Mouse (Mus musculus) stomach, embryonic 14.5 days (tissue): ENCODE data around the gene Shb. TPM values are rescaled to one million over a fixed set of nuclear protein-coding genes. Genes with fewer than 3 reads are reported as not detected.
A peak's percentile ranks its signal among the peaks of the same experiment; 100 is the strongest.

Experiments used
- ATAC-seq: fragments of 200-750 bp; cut with Nextera tagmentation; 2 replicates; pipeline ENCODE4 v1.8.0; 2017; ENCODE audit warnings: low read depth, moderate TSS enrichment; ENCODE audit not compliant: insufficient number of reproducible peaks, insufficient read depth, low FRiP score
- H3K27ac ChIP-seq: fragments of 300-500 bp; sonication (generic); 2 replicates; pipeline ENCODE4 v1.5.1; 2014; ENCODE audit warnings: mild to moderate bottlenecking, low read length, moderate library complexity, mixed read lengths
- H3K27me3 ChIP-seq: fragments of 300-500 bp; sonication (generic); 2 replicates; pipeline ENCODE4 v1.6.1; 2014; ENCODE audit warnings: low read length, control low read depth, mixed read lengths; ENCODE audit not compliant: control insufficient read depth, insufficient read depth
- H3K36me3 ChIP-seq: fragments of 300-500 bp; sonication (generic); 2 replicates; pipeline ENCODE4 v1.6.1; 2014; ENCODE audit warnings: mild to moderate bottlenecking, control low read depth, low read length, moderate library complexity, mixed read lengths; ENCODE audit not compliant: control insufficient read depth, insufficient read depth
- H3K4me1 ChIP-seq: fragments of 300-500 bp; sonication (generic); 2 replicates; pipeline ENCODE4 v1.6.1; 2014; ENCODE audit warnings: low read length, control low read depth, mixed read lengths; ENCODE audit not compliant: control insufficient read depth, insufficient read depth
- H3K4me2 ChIP-seq: fragments of 300-500 bp; sonication (generic); replicated peaks from 2 replicates; pipeline ENCODE4 v1.6.1; 2014; ENCODE audit warnings: low read depth, low read length, control low read depth
- H3K4me3 ChIP-seq: fragments of 300-500 bp; sonication (generic); 2 replicates; pipeline ENCODE4 v1.5.1; 2014; ENCODE audit warnings: low read depth, low read length, control low read depth
- H3K9ac ChIP-seq: fragments of 300-500 bp; sonication (generic); replicated peaks from 2 replicates; pipeline ENCODE4 v1.6.1; 2014; ENCODE audit warnings: low read depth, mild to moderate bottlenecking, control low read depth, low read length, moderate library complexity, mixed read lengths
- H3K9me3 ChIP-seq: fragments of 300-500 bp; sonication (generic); 2 replicates; pipeline ENCODE4 v1.6.1; 2016; ENCODE audit warnings: low read depth, low read length, control low read depth; ENCODE audit not compliant: control insufficient read depth
- WGBS: fragments of 180-500 bp; shearing (Covaris S2); extraction: QIAGEN DNeasy Blood & Tissue Kit; methylation state at CpG from one replicate; pipeline ENCODE4 v1.1.7; 2014; 5-methylcytosine and 5-hydroxymethylcytosine counted together
- polyA plus RNA-seq: library from polyadenylated mRNA; unstranded; fragments of >200 nt; fragmentation: Nextera tagmentation; extraction: Ambion mirVana; gene quantifications from 2 replicates; pipeline ENCODE4 v1.2.1, GENCODE M21; 2014

The Shb gene
- polyA plus RNA-seq, 1 experiment from 2014 or later: 4.4 TPM

DNA sequence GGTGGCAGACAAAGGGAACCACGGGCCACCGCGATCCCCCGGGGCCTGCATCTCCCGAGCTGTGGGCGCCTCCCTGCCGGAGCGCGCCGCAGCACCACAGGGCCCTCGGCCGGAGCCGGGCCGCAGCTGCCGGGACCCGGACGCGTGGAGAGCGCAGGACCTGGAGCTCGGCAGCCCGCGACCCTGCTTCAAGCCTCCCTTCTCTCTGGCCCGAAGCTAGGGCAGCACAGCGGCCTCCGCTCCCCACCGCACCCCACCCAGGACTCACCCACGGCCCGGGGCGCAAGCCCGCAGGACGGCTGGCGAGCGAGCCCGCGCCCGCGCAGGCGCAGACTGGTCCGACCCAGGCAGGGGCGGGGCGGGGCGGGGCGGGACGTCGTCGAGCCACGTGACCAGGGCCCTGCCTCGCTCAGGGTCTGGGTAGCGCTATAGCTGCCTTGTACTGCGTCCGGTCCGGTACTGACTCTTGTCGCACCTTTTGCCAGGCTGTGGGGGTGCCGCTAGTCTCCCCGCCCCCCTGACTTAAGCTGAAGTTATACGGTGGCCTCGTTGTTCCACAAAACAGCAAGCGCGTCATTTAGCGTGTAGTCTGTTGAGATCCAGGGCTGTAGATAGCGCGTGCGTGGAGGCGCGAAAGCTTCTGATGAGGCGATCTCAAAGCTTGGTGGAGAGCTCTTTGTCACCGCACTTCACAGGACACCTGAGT lies 123.7 kb downstream of the Shb start, which contains the start of gene Slc25a51:
Slc25a51 (minus strand) TSS at position 340 of the 706 bp plus-strand sequence.
- H3K4me2 ChIP-seq: peak within 1 kb of the TSS; percentile 88
- peaks cover 19% of the 10 kb centered on the region; the same call in 1 of the 2 replicates for H3K4me1 ChIP-seq
- ATAC-seq: peak; percentile 95
- peak within 1 kb of the TSS; percentile 91 for H3K27ac ChIP-seq
- no peaks in the 10 kb centered on the region for H3K9me3 ChIP-seq
- H3K4me3 ChIP-seq: peak within 1 kb of the TSS; percentile 97
- peaks cover 7% of the 10 kb centered on the region for H3K36me3 ChIP-seq
- WGBS: under 1% methylated on average over 65 of the region's 67 CpGs
- peak within 1 kb of the TSS; percentile 93 for H3K9ac ChIP-seq
- no peaks in the 10 kb centered on the region for H3K27me3 ChIP-seq

GRCm38 (mm10) chr4:45407703-45408334 lies 124.5 kb downstream of the Shb start:
- ATAC-seq: no peak
- peak overlapping the region; percentile 88 for H3K4me2 ChIP-seq
- 2% methylated on average over 19 of the region's 19 CpGs for whole genome bisulfite sequencing
- peaks cover 19% of the 10 kb centered on the region; the same call in 1 of the 2 replicates for H3K4me1 ChIP-seq
- peak overlapping the region; percentile 97 for H3K4me3 ChIP-seq
- H3K27ac ChIP-seq: peak overlapping the region; percentile 91
- peaks cover 15% of the 10 kb centered on the region for H3K36me3 ChIP-seq
- H3K27me3 ChIP-seq: no peaks in the 10 kb centered on the region
- no peaks in the 10 kb centered on the region for H3K9me3 ChIP-seq
- peak overlapping the region; percentile 93 for H3K9ac ChIP-seq

- peak overlapping the region; percentile 93; the same call in 1 of the 2 replicates for H3K9ac ChIP-seq
- H3K27me3 ChIP-seq: no peaks in the 10 kb centered on the region
- H3K27ac ChIP-seq: no peak overlapping the region
- no peak for ATAC-seq
- WGBS: 40% methylated on average over 5 of the region's 5 CpGs
- no peaks in the 10 kb centered on the region for H3K9me3 ChIP-seq
- H3K4me3 ChIP-seq: peak overlapping the region; percentile 97
- peaks cover 19% of the 10 kb centered on the region; the same call in 1 of the 2 replicates for H3K4me1 ChIP-seq
- peak overlapping the region; percentile 88 for H3K4me2 ChIP-seq
- peaks cover 20% of the 10 kb centered on the region for H3K36me3 ChIP-seq
Measured at GRCm38 (mm10) chr4:45407001-45407702, 125.1 kb downstream of the Shb start.

DNA sequence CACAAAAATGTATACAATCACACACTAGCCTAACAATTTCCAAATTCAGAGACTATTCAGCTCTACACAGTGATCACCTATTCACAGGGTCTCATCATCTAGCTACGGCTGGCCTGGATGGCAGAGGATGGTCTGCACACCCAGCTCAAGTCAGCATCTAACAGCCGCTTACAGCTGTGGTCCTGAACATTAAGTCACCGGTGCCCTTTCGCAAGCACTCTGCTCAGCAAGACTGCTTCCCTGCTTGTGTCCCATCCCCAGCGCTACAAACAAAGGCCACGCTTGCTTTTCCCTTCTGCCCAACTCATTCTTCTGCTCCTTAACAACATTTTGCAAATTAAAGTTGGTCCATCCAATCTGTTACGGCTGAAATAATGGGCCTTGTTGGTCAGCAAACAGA lies 125.9 kb downstream of the Shb start:
- Histone ChIP-seq H3K4me3 (0 out of 2 replicates have a peak overlapping the region, but pooled peaks have one; percentile 5), H3K27me3 (no peaks in the 10 kb centered on the region), H3K4me1 (peaks cover 19% of the 10 kb centered on the region; the same call in 1 of the 2 replicates), H3K9ac (no peak overlapping the region), H3K27ac (no peak overlapping the region), H3K36me3 (peaks cover 26% of the 10 kb centered on the region), H3K4me2 (peak overlapping the region; percentile 88), H3K9me3 (no peaks in the 10 kb centered on the region)
- ATAC-seq: no peak
- WGBS: 72% methylated on average over 7 of the region's 7 CpGs

DNA sequence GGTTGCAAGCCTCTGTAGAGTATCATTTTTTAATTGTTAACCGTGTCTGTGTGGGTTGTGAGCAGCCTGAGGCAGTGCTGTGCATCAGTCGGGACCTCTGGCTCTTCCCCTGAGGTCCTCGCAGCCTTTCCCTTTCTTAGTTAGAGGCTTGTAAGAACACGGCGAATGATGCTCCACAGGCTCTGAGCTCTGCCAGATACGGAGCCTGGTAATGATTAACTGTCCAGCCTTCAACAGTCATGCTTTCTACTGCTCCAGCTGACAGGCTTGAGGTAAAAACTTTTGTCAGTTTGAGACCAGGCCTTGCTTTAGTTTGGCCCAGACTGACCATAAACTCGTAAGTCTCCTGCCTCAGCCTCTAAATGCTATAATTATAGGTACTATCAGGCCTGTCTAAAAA lies 127.0 kb downstream of the Shb start:
- 71% methylated on average over 7 of the region's 7 CpGs for WGBS
- H3K27ac ChIP-seq: no peak overlapping the region
- H3K36me3 ChIP-seq: peaks cover 28% of the 10 kb centered on the region
- H3K4me1 ChIP-seq: peaks cover 19% of the 10 kb centered on the region; the same call in 1 of the 2 replicates
- no peak overlapping the region for H3K4me2 ChIP-seq
- H3K9me3 ChIP-seq: no peaks in the 10 kb centered on the region
- H3K27me3 ChIP-seq: no peaks in the 10 kb centered on the region
- no peak overlapping the region for H3K4me3 ChIP-seq
- H3K9ac ChIP-seq: no peak overlapping the region
- ATAC-seq: no peak

DNA sequence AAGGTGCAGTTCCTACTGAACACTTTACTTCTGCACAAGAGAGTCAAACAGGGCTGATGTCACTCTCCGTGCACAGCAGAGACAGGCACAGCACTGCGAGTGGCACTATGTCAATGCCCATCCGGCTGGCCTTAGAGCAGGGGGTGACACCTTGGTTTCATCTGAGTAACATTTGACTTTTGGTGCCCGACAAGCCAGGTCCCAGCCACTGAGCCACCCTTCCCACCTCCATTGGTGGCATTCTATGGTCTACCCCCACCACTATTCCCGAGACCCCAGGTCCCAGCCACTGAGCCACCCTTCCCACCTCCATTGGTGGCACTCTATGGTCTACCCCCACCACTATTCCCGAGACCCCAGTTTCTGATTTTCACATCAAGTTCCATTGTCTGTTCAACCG lies 128.2 kb downstream of the Shb start:
- no peak for ATAC-seq
- 93% methylated on average over 7 of the region's 7 CpGs for WGBS

DNA sequence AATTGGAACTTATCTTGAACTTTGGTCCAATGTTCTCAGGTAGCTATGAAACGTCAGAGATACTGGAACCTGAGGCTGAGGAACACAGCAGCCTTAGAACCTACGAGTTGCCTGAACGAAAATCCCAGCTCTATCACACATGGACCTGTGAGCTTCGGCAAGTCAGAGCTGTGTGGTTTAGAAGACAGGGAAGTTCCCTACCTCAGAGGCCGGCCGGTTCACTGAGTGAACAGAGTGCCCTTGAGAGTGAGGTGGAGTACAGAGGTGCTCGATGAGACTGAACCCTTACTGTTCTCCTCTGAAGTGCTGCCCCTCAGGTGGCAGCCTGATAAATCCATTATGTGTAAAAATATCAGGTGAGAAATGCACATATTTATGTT lies 128.8 kb downstream of the Shb start:
- Histone ChIP-seq H3K9me3 (no peaks in the 10 kb centered on the region), H3K4me2 (no peak overlapping the region), H3K4me1 (peaks cover 19% of the 10 kb centered on the region; the same call in 1 of the 2 replicates), H3K36me3 (peaks cover 46% of the 10 kb centered on the region), H3K27me3 (no peaks in the 10 kb centered on the region), H3K4me3 (no peak overlapping the region), H3K9ac (no peak overlapping the region), H3K27ac (no peak overlapping the region)
- 80% methylated on average over 7 of the region's 7 CpGs for WGBS
- ATAC-seq: no peak

More for the DNA sequence above, 128.2 kb downstream of the Shb start:
- Histone ChIP-seq H3K9me3 (no peaks in the 10 kb centered on the region), H3K9ac (no peak overlapping the region), H3K4me1 (peaks cover 19% of the 10 kb centered on the region; the same call in 1 of the 2 replicates), H3K4me3 (no peak overlapping the region), H3K27me3 (no peaks in the 10 kb centered on the region), H3K27ac (no peak overlapping the region), H3K4me2 (no peak overlapping the region), H3K36me3 (peaks cover 40% of the 10 kb centered on the region)

DNA sequence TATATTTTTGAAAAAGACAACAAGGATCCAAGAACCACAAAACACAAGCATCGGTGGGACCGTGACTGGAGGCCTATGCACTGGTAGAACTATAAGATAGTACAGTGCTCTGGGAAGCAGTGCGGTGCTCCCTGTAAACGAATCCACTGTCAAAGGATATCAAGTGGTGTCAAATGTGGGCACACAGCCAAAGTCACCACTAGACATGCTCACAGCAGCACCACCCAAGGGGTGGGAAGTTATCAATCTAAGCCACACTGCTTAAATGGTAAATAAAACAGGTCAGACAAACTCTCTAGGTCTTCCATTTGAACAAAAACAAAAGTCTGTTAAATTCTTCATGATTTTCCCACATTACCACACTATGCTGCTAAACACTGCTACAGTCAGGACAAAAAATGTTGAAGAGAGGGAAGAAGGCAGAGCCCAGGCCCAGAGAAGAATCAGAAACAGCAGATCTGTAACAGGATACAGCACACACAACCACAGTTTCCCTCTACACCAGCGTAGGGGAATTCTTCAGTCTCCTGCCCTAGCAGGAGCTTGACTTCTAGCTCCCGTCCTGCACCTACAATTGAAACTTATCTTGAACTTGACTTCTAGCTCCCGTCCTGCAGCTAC lies 129.3 kb downstream of the Shb start:
- Histone ChIP-seq H3K36me3 (peaks cover 46% of the 10 kb centered on the region), H3K4me3 (no peak overlapping the region)
- ATAC-seq: no peak

More for the DNA sequence above, 129.3 kb downstream of the Shb start:
- 71% methylated on average over 7 of the region's 7 CpGs for WGBS
- no peaks in the 10 kb centered on the region for H3K9me3 ChIP-seq
- no peak overlapping the region for H3K27ac ChIP-seq
- H3K4me2 ChIP-seq: no peak overlapping the region
- H3K27me3 ChIP-seq: no peaks in the 10 kb centered on the region
- no peak overlapping the region for H3K9ac ChIP-seq
- peaks cover 19% of the 10 kb centered on the region; the same call in 1 of the 2 replicates for H3K4me1 ChIP-seq
